Mouse (Mus musculus): ENCODE measurements at regions not wholly inside any gene's neighbourhood (a gene's known extent, or its start where the extent isn't known, plus 50 kb on each side); places are given as distances from the start of the nearest gene placed in this dataset.

DNA sequence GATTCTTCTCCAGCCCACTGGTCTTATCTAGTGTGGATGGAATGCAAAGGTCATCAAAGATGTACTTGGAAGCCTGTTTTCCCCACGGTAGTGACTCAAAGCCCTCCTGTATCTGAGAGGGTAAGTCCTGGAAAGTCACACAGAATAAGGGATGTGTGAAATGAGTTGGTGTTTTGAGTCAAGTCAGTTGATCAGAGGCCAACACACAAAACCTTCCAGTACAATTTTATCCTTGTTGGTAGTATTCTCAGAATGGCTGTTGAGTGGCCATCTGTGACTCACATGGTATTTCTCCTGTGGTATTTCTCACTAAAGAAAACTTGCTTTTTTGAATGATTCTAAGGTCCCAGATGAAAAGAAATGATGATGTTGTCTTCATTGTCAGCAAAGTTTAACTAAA is 384.8 kb upstream of the Jag1 start:
- Histone ChIP-seq H3K4me3 (no peak overlapping the region), H3K79me2 (ENCODE audit: control insufficient read depth, insufficient read depth) (no peaks in the 10 kb centered on the region), H3ac (ENCODE audit: control insufficient read depth, insufficient read length) (no peak overlapping the region), H3K36me3 (ENCODE audit: control insufficient read depth, insufficient read depth) (no peaks in the 10 kb centered on the region), H3K27me3 (ENCODE audit: control insufficient read depth, insufficient read depth, insufficient read length) (no peaks in the 10 kb centered on the region), H3K4me2 (ENCODE audit: low read depth) (no peak overlapping the region)
- TF ChIP-seq USF1 (IDR thresholded peaks at IDR 0.05; ENCODE audit: low read depth) (no peak), MAX (IDR thresholded peaks at IDR 0.05; ENCODE audit: low read depth) (no peak), POLR2A (IDR thresholded peaks at IDR 0.05; ENCODE audit: insufficient read length, low read depth) (no peak)

DNA sequence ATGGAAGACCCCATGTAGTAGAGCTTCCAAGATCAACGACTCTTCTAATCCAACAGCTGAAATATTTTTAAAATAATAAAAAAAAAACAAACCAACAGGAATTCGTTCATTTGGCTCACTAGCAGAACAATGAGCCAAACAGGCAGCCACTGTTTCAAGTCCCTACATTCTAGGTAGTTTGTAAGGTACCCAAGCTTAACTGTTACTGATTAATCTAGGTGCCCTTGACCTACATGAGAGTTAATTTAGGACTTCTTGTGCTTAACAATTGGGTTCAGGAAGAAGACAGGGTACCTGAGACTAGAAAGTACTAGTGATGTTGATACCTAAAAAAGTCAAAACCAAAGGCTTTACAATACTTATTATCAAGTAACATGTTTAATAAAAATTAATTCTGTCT is 381.2 kb upstream of the Jag1 start:
- Histone ChIP-seq H3K79me2 (ENCODE audit: control insufficient read depth, insufficient read depth) (no peaks in the 10 kb centered on the region), H3K36me3 (ENCODE audit: control insufficient read depth, insufficient read depth) (no peaks in the 10 kb centered on the region), H3ac (ENCODE audit: control insufficient read depth, insufficient read length) (no peak overlapping the region), H3K4me2 (ENCODE audit: low read depth) (no peak overlapping the region), H3K27me3 (ENCODE audit: control insufficient read depth, insufficient read depth, insufficient read length) (no peaks in the 10 kb centered on the region), H3K4me3 (no peak overlapping the region)
- no peak for TF ChIP-seq MYOD1 (IDR thresholded peaks at IDR 0.05; ENCODE audit: control insufficient read depth in 1 of 3, insufficient read length in 2 of 3, low read depth in 2 of 3)
- TF ChIP-seq POLR2AphosphoS2 (IDR thresholded peaks at IDR 0.05; ENCODE audit: insufficient read length, low read depth): no peak
- TF ChIP-seq TCF12 (IDR thresholded peaks at IDR 0.05; ENCODE audit: insufficient read depth, poor library complexity, severe bottlenecking): no peak
- no peak for TF ChIP-seq REST (IDR thresholded peaks at IDR 0.05; ENCODE audit: insufficient read depth, insufficient read length)
- no peak for TF ChIP-seq MAX (IDR thresholded peaks at IDR 0.05; ENCODE audit: low read depth)
- no peak for TF ChIP-seq POLR2A (IDR thresholded peaks at IDR 0.05; ENCODE audit: insufficient read length, low read depth)
- no peak for TF ChIP-seq USF1 (IDR thresholded peaks at IDR 0.05; ENCODE audit: low read depth)
- no peak for TF ChIP-seq MYOG (IDR thresholded peaks at IDR 0.05; ENCODE audit: control insufficient read depth in 1 of 3, insufficient read depth in 1 of 3, insufficient read length in 2 of 3, low read depth in 2 of 3)
- TF ChIP-seq CEBPB (IDR thresholded peaks at IDR 0.05; ENCODE audit: insufficient read depth, poor library complexity, severe bottlenecking): no peak
- TF ChIP-seq SRF (IDR thresholded peaks at IDR 0.05; ENCODE audit: control insufficient read depth, insufficient read length, low read depth): no peak
- no peak for TF ChIP-seq E2F4 (IDR thresholded peaks at IDR 0.05; ENCODE audit: insufficient read depth)
- TF ChIP-seq TCF3 (IDR thresholded peaks at IDR 0.05; ENCODE audit: insufficient read length, low read depth): no peak

DNA sequence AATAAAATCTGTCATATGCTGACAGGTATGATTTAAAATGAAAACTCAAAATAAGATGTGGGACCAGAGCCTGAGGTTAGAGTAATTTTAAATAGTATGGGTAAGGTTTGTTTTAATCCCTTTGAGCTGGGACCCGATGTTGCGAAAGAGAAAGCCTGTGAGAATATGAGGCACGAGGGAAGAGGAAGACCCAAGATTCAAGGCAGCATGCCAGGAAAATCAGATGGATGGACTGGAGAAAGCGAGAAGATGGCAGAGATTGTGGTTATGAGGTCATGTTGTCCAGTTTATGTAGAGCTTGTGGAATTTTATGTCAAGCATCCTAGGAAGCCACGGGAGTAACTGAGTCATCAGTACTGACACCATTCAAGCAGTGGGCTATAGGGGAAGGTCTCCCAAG is 377.2 kb upstream of the Jag1 start:
- Histone ChIP-seq H3K36me3 (ENCODE audit: control insufficient read depth, insufficient read depth) (no peaks in the 10 kb centered on the region), H3K27me3 (ENCODE audit: control insufficient read depth, insufficient read depth, insufficient read length) (no peaks in the 10 kb centered on the region), H3K79me2 (ENCODE audit: control insufficient read depth, insufficient read depth) (no peaks in the 10 kb centered on the region), H3ac (ENCODE audit: control insufficient read depth, insufficient read length) (no peak overlapping the region), H3K4me2 (ENCODE audit: low read depth) (peak overlapping the region; percentile 31), H3K4me3 (no peak overlapping the region)
- TF ChIP-seq REST (IDR thresholded peaks at IDR 0.05; ENCODE audit: insufficient read depth, insufficient read length) (no peak), POLR2AphosphoS2 (IDR thresholded peaks at IDR 0.05; ENCODE audit: insufficient read length, low read depth) (no peak), CEBPB (IDR thresholded peaks at IDR 0.05; ENCODE audit: insufficient read depth, poor library complexity, severe bottlenecking) (peak; percentile 99)

DNA sequence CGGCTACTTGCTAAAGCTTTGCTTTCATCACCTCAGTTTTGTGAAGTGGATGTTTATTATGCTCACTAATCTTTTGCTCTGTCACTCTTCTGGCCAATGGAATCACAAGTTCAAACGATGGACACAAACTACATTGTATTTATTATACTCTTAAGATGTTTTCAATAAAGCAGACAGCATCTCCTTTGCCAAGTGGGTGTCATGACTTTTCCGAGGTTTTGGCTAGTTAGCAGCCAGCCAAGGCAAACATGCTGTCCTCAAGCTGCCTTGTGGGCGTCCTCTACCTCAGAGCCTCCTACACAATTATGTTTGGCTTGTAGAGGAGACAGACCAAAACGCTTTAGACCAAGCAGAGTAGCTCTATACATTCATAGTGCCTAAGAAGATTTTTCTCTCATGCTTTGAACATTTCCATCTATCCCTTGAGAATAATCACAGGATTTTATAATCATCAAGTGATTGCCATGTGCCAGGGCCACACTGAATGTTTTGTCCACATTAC is 372.8 kb upstream of the Jag1 start:
- Histone ChIP-seq H3K36me3 (ENCODE audit: control insufficient read depth, insufficient read depth) (no peaks in the 10 kb centered on the region), H3ac (ENCODE audit: control insufficient read depth, insufficient read length) (no peak overlapping the region), H3K27me3 (ENCODE audit: control insufficient read depth, insufficient read depth, insufficient read length) (no peaks in the 10 kb centered on the region), H3K4me2 (ENCODE audit: low read depth) (no peak overlapping the region), H3K79me2 (ENCODE audit: control insufficient read depth, insufficient read depth) (no peaks in the 10 kb centered on the region), H3K4me3 (no peak overlapping the region)
- TF ChIP-seq POLR2A (IDR thresholded peaks at IDR 0.05; ENCODE audit: insufficient read length, low read depth) (no peak), TCF12 (IDR thresholded peaks at IDR 0.05; ENCODE audit: insufficient read depth, poor library complexity, severe bottlenecking) (no peak), USF1 (IDR thresholded peaks at IDR 0.05; ENCODE audit: low read depth) (no peak), CEBPB (IDR thresholded peaks at IDR 0.05; ENCODE audit: insufficient read depth, poor library complexity, severe bottlenecking) (no peak), SRF (IDR thresholded peaks at IDR 0.05; ENCODE audit: control insufficient read depth, insufficient read length, low read depth) (no peak), MAX (IDR thresholded peaks at IDR 0.05; ENCODE audit: low read depth) (no peak)

DNA sequence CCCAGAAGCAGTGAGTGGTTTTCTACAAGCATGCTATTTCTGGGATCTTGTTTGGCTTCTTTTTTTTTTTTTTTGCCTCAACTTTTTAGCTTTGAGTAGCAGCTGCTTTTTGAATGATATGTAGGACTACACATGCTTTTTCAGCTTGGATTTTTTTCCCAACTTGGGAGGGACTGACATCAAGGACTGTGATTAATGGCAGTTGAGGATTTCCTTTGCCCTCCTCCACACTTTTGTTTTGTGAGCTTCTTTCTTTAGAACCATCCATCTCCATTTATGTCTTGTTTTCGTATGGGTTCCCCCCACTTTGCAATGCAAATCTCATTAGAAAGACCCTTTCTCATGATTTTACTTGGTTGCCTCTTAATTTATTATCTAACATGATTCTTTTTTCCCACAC is 352.3 kb upstream of the Jag1 start:
- H3K36me3 ChIP-seq (ENCODE audit: control insufficient read depth, insufficient read depth): no peaks in the 10 kb centered on the region
- no peak overlapping the region for H3K4me3 ChIP-seq
- H3K4me2 ChIP-seq (ENCODE audit: low read depth): no peak overlapping the region
- no peaks in the 10 kb centered on the region for H3K27me3 ChIP-seq (ENCODE audit: control insufficient read depth, insufficient read depth, insufficient read length)
- no peak overlapping the region for H3ac ChIP-seq (ENCODE audit: control insufficient read depth, insufficient read length)
- TF ChIP-seq MAX (IDR thresholded peaks at IDR 0.05; ENCODE audit: low read depth) (no peak), TCF3 (IDR thresholded peaks at IDR 0.05; ENCODE audit: insufficient read length, low read depth) (no peak), MYOG (IDR thresholded peaks at IDR 0.05; ENCODE audit: control insufficient read depth in 1 of 3, insufficient read depth in 1 of 3, insufficient read length in 2 of 3, low read depth in 2 of 3) (no peak), POLR2AphosphoS2 (IDR thresholded peaks at IDR 0.05; ENCODE audit: insufficient read length, low read depth) (no peak), E2F4 (IDR thresholded peaks at IDR 0.05; ENCODE audit: insufficient read depth) (no peak), SRF (IDR thresholded peaks at IDR 0.05; ENCODE audit: control insufficient read depth, insufficient read length, low read depth) (no peak), REST (IDR thresholded peaks at IDR 0.05; ENCODE audit: insufficient read depth, insufficient read length) (no peak), MYOD1 (IDR thresholded peaks at IDR 0.05; ENCODE audit: control insufficient read depth in 1 of 3, insufficient read length in 2 of 3, low read depth in 2 of 3) (no peak), CEBPB (IDR thresholded peaks at IDR 0.05; ENCODE audit: insufficient read depth, poor library complexity, severe bottlenecking) (no peak), POLR2A (IDR thresholded peaks at IDR 0.05; ENCODE audit: insufficient read length, low read depth) (no peak), TCF12 (IDR thresholded peaks at IDR 0.05; ENCODE audit: insufficient read depth, poor library complexity, severe bottlenecking) (no peak), USF1 (IDR thresholded peaks at IDR 0.05; ENCODE audit: low read depth) (no peak)
- H3K79me2 ChIP-seq (ENCODE audit: control insufficient read depth, insufficient read depth): no peaks in the 10 kb centered on the region
